Mouse (Mus musculus): ENCODE measurements around the gene Pzp. TPM values are rescaled to one million over a fixed set of nuclear protein-coding genes. Genes with fewer than 3 reads are reported as not detected.

Pzp gene
- polyA plus RNA-seq, 1 experiment: not detected

DNA sequence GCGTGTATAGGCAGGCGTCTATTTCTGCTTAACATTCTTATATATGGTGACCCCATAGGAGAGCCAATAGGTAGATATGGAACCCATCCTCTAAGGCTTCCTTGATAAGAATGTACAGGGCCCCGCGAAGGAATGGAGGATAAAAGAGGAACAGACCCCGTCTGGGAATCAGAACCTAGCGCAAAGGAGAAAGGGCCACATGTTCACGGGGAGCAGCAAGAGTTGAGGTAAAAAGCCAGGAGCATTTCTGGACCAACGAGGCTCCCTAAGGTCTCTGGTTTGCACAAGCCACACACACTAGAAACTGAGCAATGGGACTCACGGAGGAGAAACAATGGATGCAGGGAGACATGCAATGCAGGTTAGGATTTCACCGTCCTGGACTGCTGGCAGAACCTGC, 89.2 kb downstream of the Pzp start:
- peak in 1 of 2 experiments; percentile 27 for DNase-seq (ENCODE audit: extremely low spot score in 1 of 2, low spot score in 1 of 2)

DNA sequence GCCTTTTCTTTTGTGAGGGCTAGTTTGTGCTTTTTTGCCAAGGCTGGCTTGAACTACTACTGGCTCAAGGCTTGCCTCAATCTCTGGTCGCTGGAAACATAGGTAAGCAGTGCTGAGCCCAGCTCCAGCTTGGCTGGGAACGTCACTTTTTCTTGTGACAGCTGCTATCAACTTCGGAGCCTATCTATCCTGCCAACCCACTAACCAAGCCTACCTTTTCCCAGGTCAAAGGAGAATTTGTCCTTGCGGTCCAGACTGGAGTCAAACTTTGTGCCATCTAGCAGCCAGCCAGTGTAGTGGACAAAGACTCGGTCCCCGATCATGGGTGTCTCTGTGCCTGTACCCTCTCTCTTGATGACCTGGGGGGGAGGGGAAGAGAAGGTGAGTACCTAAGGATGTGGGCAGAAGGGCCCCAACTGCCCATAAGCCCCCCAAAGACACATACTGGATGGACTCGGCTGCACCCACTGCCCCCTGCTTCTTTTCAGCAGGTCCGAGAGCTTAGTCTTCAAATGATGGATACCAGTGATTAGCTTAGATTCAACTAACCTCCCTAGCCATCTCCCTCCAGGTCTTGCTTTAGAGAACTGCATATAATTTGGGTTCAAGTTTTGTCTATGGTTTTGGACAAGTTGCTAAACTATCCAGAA, 90.0 kb downstream of the Pzp start:
- no peak for DNase-seq (ENCODE audit: extremely low spot score in 1 of 2, low spot score in 1 of 2)

DNA sequence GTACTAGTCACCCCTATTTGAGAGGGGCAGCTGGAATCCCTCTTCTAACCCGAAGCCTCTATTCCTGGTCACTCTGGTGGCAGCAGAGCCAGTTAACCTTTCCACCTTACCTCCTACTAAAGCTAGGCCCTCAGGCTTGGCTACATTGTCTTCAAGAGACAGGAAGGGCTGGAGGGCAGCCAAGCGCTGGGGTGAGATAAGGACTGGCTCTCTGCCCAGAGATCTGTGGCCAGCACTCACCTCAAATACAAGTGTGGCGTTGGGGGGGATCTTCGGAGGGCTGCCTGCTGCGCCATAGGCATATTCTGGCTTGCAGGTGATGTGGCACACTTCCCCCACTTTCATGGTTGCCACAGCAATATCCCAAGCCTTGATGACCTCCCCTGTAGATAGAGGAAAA, 91.0 kb downstream of the Pzp start:
- DNase-seq (ENCODE audit: extremely low spot score in 1 of 2, low spot score in 1 of 2): no peak

Other genes with a start within 250 kb of the Pzp start
- gene Tead4, start 225.9 kb downstream of the Pzp start, polyA plus RNA-seq (2012; rRNA removed): 0.34 and 0.40 TPM in 2 replicates
- 33.3 and 35.9 TPM in 2 replicates for gene Tulp3, start 170.9 kb downstream of the Pzp start, polyA plus RNA-seq (2012; rRNA removed)
- 13.9 and 15.3 TPM in 2 replicates for gene Rhno1, start 163.8 kb downstream of the Pzp start, polyA plus RNA-seq (2012; rRNA removed)
- 2.2 TPM in 2 replicates for gene Foxm1, start 163.8 kb downstream of the Pzp start, polyA plus RNA-seq (2012; rRNA removed)
- gene Tex52, start 151.3 kb downstream of the Pzp start, polyA plus RNA-seq (2012; rRNA removed): 1.9 and 2.0 TPM in 2 replicates
- not detected in 2 replicates for gene Gm44596, start 151.2 kb downstream of the Pzp start, polyA plus RNA-seq (2012; rRNA removed)
- 21.2 and 22.7 TPM in 2 replicates for gene Nrip2, start 127.4 kb downstream of the Pzp start, polyA plus RNA-seq (2012; rRNA removed)
- 27.4 and 28.2 TPM in 2 replicates for gene Itfg2, start 101.8 kb downstream of the Pzp start, polyA plus RNA-seq (2012; rRNA removed)
- 124 and 128 TPM in 2 replicates for gene Fkbp4, start 88.0 kb downstream of the Pzp start, polyA plus RNA-seq (2012; rRNA removed)
- 16.5 and 18.7 TPM in 2 replicates for gene A2ml1, start 54.9 kb upstream of the Pzp start, polyA plus RNA-seq (2012; rRNA removed)
- not detected in 2 replicates for gene Klrb1a, start 96.8 kb upstream of the Pzp start, polyA plus RNA-seq (2012; rRNA removed)
- 0.06 TPM in 1 of 2 replicates, not detected in the other for gene Clec2h, start 135.7 kb upstream of the Pzp start, polyA plus RNA-seq (2012; rRNA removed)
- 0.15 TPM in 1 of 2 replicates, not detected in the other for gene Klrb1, start 196.3 kb upstream of the Pzp start, polyA plus RNA-seq (2012; rRNA removed)